Mouse (Mus musculus) kidney, postnatal 0 days (tissue): Measurements from ENCODE around the gene Trabd2b. TPM values are rescaled to one million over a fixed set of nuclear protein-coding genes. Genes with fewer than 3 reads are reported as not detected.

Source experiments
- ATAC-seq: fragments of 200-750 bp; cut with Nextera tagmentation; replicated peaks from 2 replicates; pipeline ENCODE4 v1.8.0; 2017; ENCODE audit warnings: low read depth, moderate number of reproducible peaks, moderate TSS enrichment, moderate library complexity; ENCODE audit not compliant: low FRiP score
- DNase-seq: peaks from one replicate; pipeline ENCODE4 v3.0.0-alpha.2; 2016; ENCODE audit warnings: low spot score
- H3K27ac ChIP-seq: fragments of 300-500 bp; sonication (generic); 2 replicates; pipeline ENCODE4 v1.5.1; 2014; ENCODE audit warnings: mild to moderate bottlenecking
- H3K27me3 ChIP-seq: fragments of 300-500 bp; sonication (generic); 2 replicates; pipeline ENCODE4 v1.6.1; 2014; ENCODE audit warnings: low read length, mixed read lengths; ENCODE audit not compliant: insufficient read depth
- H3K36me3 ChIP-seq: fragments of 300-500 bp; sonication (generic); 2 replicates; pipeline ENCODE4 v1.6.1; 2014; ENCODE audit warnings: low read length, mixed read lengths; ENCODE audit not compliant: insufficient read depth
- H3K4me1 ChIP-seq: fragments of 300-500 bp; sonication (generic); replicated peaks from 2 replicates; pipeline ENCODE4 v1.6.1; 2014; ENCODE audit warnings: antibody characterized with exemption, low read length, mixed read lengths; ENCODE audit not compliant: insufficient read depth
- H3K4me2 ChIP-seq: fragments of 300-500 bp; sonication (generic); 2 replicates; pipeline ENCODE4 v1.6.1; 2014; ENCODE audit warnings: mild to moderate bottlenecking, low read length, moderate library complexity, mixed read lengths
- H3K4me3 ChIP-seq: fragments of 300-500 bp; sonication (generic); replicated peaks from 2 replicates; pipeline ENCODE4 v1.5.1; 2014; ENCODE audit warnings: low read depth, low read length
- H3K9ac ChIP-seq: fragments of 300-500 bp; sonication (generic); 2 replicates; pipeline ENCODE4 v1.6.1; 2014; ENCODE audit warnings: low read depth, low read length
- H3K9me3 ChIP-seq: fragments of 300-500 bp; sonication (generic); replicated peaks from 2 replicates; pipeline ENCODE4 v1.6.1; 2016; ENCODE audit warnings: low read length, inconsistent platforms, mixed read lengths
- CTCF ChIP-seq: IDR thresholded peaks from 2 replicates; pipeline ENCODE4 v1.5.1; 2016; ENCODE audit warnings: antibody characterized with exemption, low read depth, mild to moderate bottlenecking, moderate library complexity
- WGBS: fragments of 180-500 bp; shearing (Covaris S2); extraction: QIAGEN DNeasy Blood & Tissue Kit; methylation state at CpG from one replicate; pipeline ENCODE4 v1.1.7; 2014; 5-methylcytosine and 5-hydroxymethylcytosine counted together
- polyA plus RNA-seq: library from polyadenylated mRNA; unstranded; fragments of >200 nt; fragmentation: Nextera tagmentation; extraction: Ambion mirVana; gene quantifications from 2 replicates; pipeline ENCODE4 v1.2.1, GENCODE M21; 2015

The Trabd2b gene
- polyA plus RNA-seq, 1 experiment from 2014 or later = 5.2 TPM

DNA sequence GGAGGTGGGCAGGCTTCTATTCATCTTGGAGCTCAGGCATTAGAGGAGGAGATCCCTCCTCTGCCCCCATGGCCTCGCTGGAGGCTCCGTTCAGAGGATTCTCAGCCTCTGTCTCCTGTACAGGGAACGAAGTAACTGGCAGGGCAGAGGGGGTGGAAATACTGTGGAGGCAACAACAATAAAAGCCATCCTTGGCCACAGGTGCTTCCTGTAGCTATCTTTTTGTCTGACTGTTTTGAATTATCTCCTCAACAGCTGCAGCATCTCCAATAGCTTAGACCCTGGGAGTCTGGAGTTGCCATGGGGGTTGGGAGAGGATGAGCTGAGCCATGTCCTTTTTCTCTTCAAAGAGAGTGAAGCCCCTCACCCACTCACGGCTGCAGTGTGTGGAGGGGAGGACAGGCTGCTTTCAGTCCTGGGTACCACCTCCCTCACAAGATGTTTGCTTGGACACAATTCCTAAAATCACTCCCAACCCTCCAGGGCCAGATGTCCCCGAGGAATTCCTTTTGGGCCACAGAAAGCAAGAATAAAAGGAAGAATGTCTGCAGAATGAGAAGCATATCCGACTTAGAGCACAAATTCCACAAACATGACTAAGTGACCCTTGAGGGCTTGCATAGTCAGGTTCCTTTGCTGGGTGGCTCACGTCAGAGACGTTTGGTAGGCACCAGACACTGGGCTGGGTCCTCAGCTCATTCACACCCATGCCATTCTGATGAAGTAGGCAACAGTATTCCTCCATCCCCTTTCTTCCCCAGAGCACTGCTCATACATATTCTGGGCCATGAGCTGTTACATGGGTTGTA lies 194.9 kb downstream of the Trabd2b start:
- no peak overlapping the region for H3K4me3 ChIP-seq
- 19% methylated on average over 8 of the region's 8 CpGs for WGBS
- H3K36me3 ChIP-seq = peaks cover 2% of the 10 kb centered on the region; the same call in 1 of the 2 replicates
- ATAC-seq (0 out of 2 replicates have a peak, but pooled peaks have one; percentile 1), DNase-seq (no peak)
- no peak overlapping the region for H3K4me2 ChIP-seq
- H3K9ac ChIP-seq = no peak overlapping the region
- H3K27ac ChIP-seq = no peak overlapping the region
- no peak for TF ChIP-seq CTCF
- H3K27me3 ChIP-seq = no peaks in the 10 kb centered on the region
- H3K4me1 ChIP-seq = peaks cover 6% of the 10 kb centered on the region; the same call in 1 of the 2 replicates
- H3K9me3 ChIP-seq = no peaks in the 10 kb centered on the region

GRCm38 (mm10) chr4:114605670-114606069 lies 199.1 kb downstream of the Trabd2b start:
- no peak overlapping the region for H3K4me3 ChIP-seq
- peaks cover 6% of the 10 kb centered on the region; the same call in 1 of the 2 replicates for H3K4me1 ChIP-seq
- peaks cover 6% of the 10 kb centered on the region; the same call in 1 of the 2 replicates for H3K36me3 ChIP-seq
- 40% methylated on average over 3 of the region's 3 CpGs for WGBS
- H3K9me3 ChIP-seq = no peaks in the 10 kb centered on the region
- no peaks in the 10 kb centered on the region for H3K27me3 ChIP-seq
- ATAC-seq (peak; percentile 60), DNase-seq (peak; percentile 63)
- no peak for TF ChIP-seq CTCF
- H3K27ac ChIP-seq = no peak overlapping the region
- no peak overlapping the region for H3K9ac ChIP-seq
- H3K4me2 ChIP-seq = no peak overlapping the region

GRCm38 (mm10) chr4:114607873-114608272 lies 201.3 kb downstream of the Trabd2b start:
- Histone ChIP-seq H3K27me3 (no peaks in the 10 kb centered on the region), H3K4me1 (no peaks in the 10 kb centered on the region), H3K9me3 (no peaks in the 10 kb centered on the region), H3K4me3 (no peak overlapping the region), H3K4me2 (no peak overlapping the region), H3K27ac (no peak overlapping the region), H3K36me3 (peaks cover 6% of the 10 kb centered on the region; the same call in 1 of the 2 replicates), H3K9ac (no peak overlapping the region)
- DNase-seq = no peak
- 39% methylated on average over 2 of the region's 2 CpGs for WGBS
- ATAC-seq = no peak
- no peak for TF ChIP-seq CTCF

DNA sequence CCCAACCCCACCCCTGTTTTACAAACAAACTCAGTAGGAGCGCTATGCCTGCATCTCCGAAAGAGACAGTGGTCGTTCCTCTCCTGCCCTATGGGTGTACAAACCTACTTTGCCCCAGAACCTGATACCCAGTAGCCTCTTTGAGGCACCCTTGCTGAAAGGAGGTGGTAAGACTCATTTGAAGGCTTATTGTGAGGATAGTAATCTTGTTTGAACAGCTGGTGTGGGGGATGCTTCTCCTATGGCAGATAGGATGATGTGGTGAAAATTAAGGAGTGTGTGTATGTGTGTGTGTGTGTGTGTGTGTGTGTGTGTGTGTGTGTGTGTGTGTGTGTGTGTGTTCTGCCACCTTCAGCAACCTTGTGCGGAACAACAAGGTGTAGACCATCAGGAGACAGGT lies 202.8 kb downstream of the Trabd2b start:
- H3K4me2 ChIP-seq = no peak overlapping the region
- DNase-seq (no peak), ATAC-seq (no peak)
- H3K27me3 ChIP-seq = no peaks in the 10 kb centered on the region
- H3K9me3 ChIP-seq = no peaks in the 10 kb centered on the region
- H3K27ac ChIP-seq = no peak overlapping the region
- WGBS = 68% methylated on average over 4 of the region's 4 CpGs
- H3K9ac ChIP-seq = no peak overlapping the region
- TF ChIP-seq CTCF = no peak
- H3K4me3 ChIP-seq = no peak overlapping the region
- no peaks in the 10 kb centered on the region for H3K4me1 ChIP-seq
- H3K36me3 ChIP-seq = peaks cover 6% of the 10 kb centered on the region; the same call in 1 of the 2 replicates

DNA sequence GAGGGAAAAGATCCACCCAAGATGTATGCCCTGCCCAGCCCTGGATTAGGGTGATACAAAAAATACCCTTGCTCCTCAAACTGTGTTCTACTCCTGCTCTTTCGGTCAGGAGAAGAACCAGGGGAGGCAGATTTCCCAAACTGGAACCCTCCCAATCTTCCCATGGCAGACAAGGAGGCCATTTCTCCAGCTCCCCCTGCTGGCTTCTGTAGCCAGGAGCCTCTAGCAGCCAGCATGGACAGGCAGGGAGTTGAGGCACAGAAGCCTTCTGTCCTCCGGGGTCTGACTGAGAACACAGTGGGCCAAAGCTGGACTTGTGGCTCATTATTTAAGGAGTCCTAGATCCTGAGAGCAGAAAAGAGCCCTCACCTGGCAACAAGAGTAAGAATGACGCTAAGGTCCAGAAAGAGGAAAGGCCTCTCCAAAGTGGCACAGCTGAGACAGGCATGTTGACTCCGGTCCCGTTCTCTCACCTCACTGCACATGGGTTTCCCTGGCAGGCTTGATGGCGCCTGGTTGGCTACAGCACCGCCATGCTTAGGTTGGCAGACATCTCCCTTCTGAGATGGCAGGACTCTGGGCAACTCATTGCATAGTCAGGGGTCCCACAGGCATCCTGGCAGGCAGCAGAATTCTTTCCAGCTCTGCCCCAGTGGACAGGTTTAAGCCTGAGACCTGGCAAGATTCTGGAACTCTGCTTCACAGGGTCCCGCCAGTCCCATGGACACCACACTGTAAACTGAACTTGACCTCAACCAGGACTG lies 204.8 kb downstream of the Trabd2b start:
- Histone ChIP-seq H3K4me1 (no peaks in the 10 kb centered on the region), H3K27ac (no peak overlapping the region), H3K9me3 (no peaks in the 10 kb centered on the region), H3K4me2 (no peak overlapping the region), H3K27me3 (no peaks in the 10 kb centered on the region), H3K4me3 (no peak overlapping the region), H3K36me3 (0 out of 2 replicates have a peak, but pooled peaks cover 4% of the 10 kb centered on the region), H3K9ac (no peak overlapping the region)
- WGBS = 82% methylated on average over 8 of the region's 8 CpGs
- ATAC-seq (no peak), DNase-seq (no peak)
- peak; percentile 55 for TF ChIP-seq CTCF

- no peak overlapping the region for H3K27ac ChIP-seq
Observed at GRCm38 (mm10) chr4:114612032-114612431, 205.5 kb downstream of the Trabd2b start.

More at GRCm38 (mm10) chr4:114612032-114612431, 205.5 kb downstream of the Trabd2b start:
- WGBS = 87% methylated on average over 5 of the region's 5 CpGs
- H3K27me3 ChIP-seq = no peaks in the 10 kb centered on the region
- DNase-seq (no peak), ATAC-seq (no peak)
- H3K9ac ChIP-seq = no peak overlapping the region
- TF ChIP-seq CTCF = no peak
- H3K4me1 ChIP-seq = no peaks in the 10 kb centered on the region
- H3K4me2 ChIP-seq = no peak overlapping the region
- H3K36me3 ChIP-seq = 0 out of 2 replicates have a peak, but pooled peaks cover 4% of the 10 kb centered on the region
- H3K9me3 ChIP-seq = no peaks in the 10 kb centered on the region
- H3K4me3 ChIP-seq = no peak overlapping the region
